Mouse (Mus musculus): ENCODE measurements around the gene Creb3l1.

GRCm38 (mm10) chr2:91997905-91998608 lies 26.2 kb downstream of the Creb3l1 start:
- TF ChIP-seq POLR2A (IDR thresholded peaks at IDR 0.05; ENCODE audit: borderline replicate concordance, extremely low read depth, low read depth, low read length) = no peak
- TF ChIP-seq CTCF (IDR thresholded peaks at IDR 0.05; ENCODE audit: insufficient read depth, low read length) = no peak
